ENCODE assay signal across 8 mouse cellular contexts in the genomic region with DNA sequence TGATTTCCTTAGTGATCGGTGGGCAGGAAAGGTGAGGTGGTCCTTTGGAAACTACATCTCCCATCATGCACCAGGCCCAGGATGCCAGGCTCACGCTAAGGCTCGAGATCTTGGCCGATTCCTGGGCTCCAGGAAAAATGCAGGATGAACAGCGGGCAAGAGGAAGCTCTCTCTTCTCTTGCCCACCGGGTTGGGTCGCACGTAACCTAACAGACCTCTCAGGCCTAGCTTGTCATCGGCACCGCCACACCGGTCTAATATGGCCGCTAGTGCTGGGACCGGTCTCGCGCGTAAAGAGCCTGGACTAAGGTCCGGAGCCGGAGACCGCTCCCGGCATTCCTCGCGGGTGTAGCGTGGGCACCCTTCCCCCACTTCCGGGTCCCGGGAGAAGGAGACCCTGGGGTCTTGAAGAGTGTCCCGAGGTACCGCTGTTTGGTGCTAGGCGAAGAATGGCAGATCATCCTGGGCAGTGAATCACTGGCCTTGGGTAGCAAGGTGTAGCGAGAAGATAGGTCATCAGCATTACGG. TPM values are rescaled to one million over a fixed set of nuclear protein-coding genes. Genes with fewer than 3 reads are reported as not detected.
DNase-seq lines count a peak whose midpoint lies in the region; ATAC-seq and TF ChIP-seq lines count a peak whose summit lies in the region.

A gene (plus strand): TSS at position 81 of the 528 bp plus-strand sequence.

- DNase-seq in left cerebral cortex, adult 18-20 months (ENCODE audit: low spot score in 2 of 2): peak; percentile 75 to 86
- no peak for DNase-seq in left cerebral cortex, adult 11 months (ENCODE audit: low spot score)
- peak; percentile 93 for DNase-seq in embryo, embryonic 11 days
- DNase-seq in spleen, postnatal 14 days (ENCODE audit: low spot score in 2 of 2): peak; percentile 38 to 48

- peak within 1 kb of the TSS; percentile 69 for H3K4me2 ChIP-seq in intestine, postnatal 0 days (replicated peaks; ENCODE audit: low read depth)
- peak within 1 kb of the TSS; percentile 70 for H3K4me2 ChIP-seq in limb, embryonic 12.5 days
- H3K4me2 ChIP-seq in midbrain, embryonic 13.5 days (replicated peaks): peak within 1 kb of the TSS; percentile 76

- no peaks in the 10 kb centered on the region for H3K27me3 ChIP-seq in intestine, postnatal 0 days (replicated peaks; ENCODE audit: control insufficient read depth, insufficient read depth, low read length)
- H3K27me3 ChIP-seq in limb, embryonic 12.5 days: peaks cover 3% of the 10 kb centered on the region; the same call in 1 of the 2 replicates
- H3K27me3 ChIP-seq in midbrain, embryonic 13.5 days: 0 out of 2 replicates have a peak, but pooled peaks cover 4% of the 10 kb centered on the region

- peak within 1 kb of the TSS; percentile 66 for H3K4me3 ChIP-seq in intestine, postnatal 0 days (ENCODE audit: low read depth, low read length)
- H3K4me3 ChIP-seq in limb, embryonic 12.5 days (replicated peaks): peak within 1 kb of the TSS; percentile 61
- H3K4me3 ChIP-seq in midbrain, embryonic 13.5 days (replicated peaks): peak within 1 kb of the TSS; percentile 64

- H3K9me3 ChIP-seq in intestine, postnatal 0 days (ENCODE audit: control insufficient read depth): no peaks in the 10 kb centered on the region
- no peaks in the 10 kb centered on the region for H3K9me3 ChIP-seq in limb, embryonic 12.5 days
- H3K9me3 ChIP-seq in midbrain, embryonic 13.5 days: no peaks in the 10 kb centered on the region

- H3K27ac ChIP-seq in intestine, postnatal 0 days (ENCODE audit: low read depth, low read length): peak within 1 kb of the TSS; percentile 51
- peak within 1 kb of the TSS; percentile 62; the same call in 1 of the 2 replicates for H3K27ac ChIP-seq in limb, embryonic 12.5 days
- H3K27ac ChIP-seq in midbrain, embryonic 13.5 days: peak within 1 kb of the TSS; percentile 95

- 0 out of 2 replicates have a peak, but pooled peaks cover 6% of the 10 kb centered on the region for H3K4me1 ChIP-seq in intestine, postnatal 0 days (replicated peaks; ENCODE audit: control insufficient read depth, insufficient read depth, low read length)
- H3K4me1 ChIP-seq in limb, embryonic 12.5 days (replicated peaks): peaks cover 29% of the 10 kb centered on the region
- peaks cover 54% of the 10 kb centered on the region for H3K4me1 ChIP-seq in midbrain, embryonic 13.5 days (replicated peaks)

- 1% methylated on average over 30 of the region's 30 CpGs for WGBS in intestine, postnatal 0 days
- WGBS in limb, embryonic 12.5 days: under 1% methylated on average over 30 of the region's 30 CpGs
- WGBS in midbrain, embryonic 13.5 days: under 1% methylated on average over 30 of the region's 30 CpGs

- TF ChIP-seq CTCF in intestine, postnatal 0 days (IDR thresholded peaks at IDR 0.05; ENCODE audit: low read depth): no peak

- ATAC-seq in granulocyte monocyte progenitor cell, adult 5-6 weeks (replicated peaks; ENCODE audit: poor library complexity, severe bottlenecking): peak; percentile 51
- peak; percentile 55 for ATAC-seq in intestine, postnatal 0 days
- ATAC-seq in limb, embryonic 12.5 days (ENCODE audit: insufficient number of reproducible peaks, insufficient read depth, low FRiP score, low TSS enrichment, low read depth): peak; percentile 27; the same call in 1 of the 2 replicates
- ATAC-seq in midbrain, embryonic 13.5 days: peak; percentile 62

- peak within 1 kb of the TSS; percentile 73 for H3K9ac ChIP-seq in intestine, postnatal 0 days (ENCODE audit: low read depth, low read length)
- peak within 1 kb of the TSS; percentile 54 for H3K9ac ChIP-seq in limb, embryonic 12.5 days (replicated peaks)
- H3K9ac ChIP-seq in midbrain, embryonic 13.5 days (replicated peaks): peak within 1 kb of the TSS; percentile 82

- peaks cover 15% of the 10 kb centered on the region for H3K36me3 ChIP-seq in intestine, postnatal 0 days (ENCODE audit: control insufficient read depth, insufficient read depth)
- peaks cover 26% of the 10 kb centered on the region for H3K36me3 ChIP-seq in limb, embryonic 12.5 days
- 0 out of 2 replicates have a peak, but pooled peaks cover 7% of the 10 kb centered on the region for H3K36me3 ChIP-seq in midbrain, embryonic 13.5 days

RNA-seq across cellular contexts. Expression of the gene that starts here (rescaled TPM):
- 10 to 100 TPM; 22.9 to 23.1 TPM for total RNA-seq in left cerebral cortex, adult 18-20 months (2021)
- 11.9 and 16.2 TPM in 2 replicates for total RNA-seq in granulocyte monocyte progenitor cell, adult 5-6 weeks (2014; fragmentation: Nextera tagmentation)
- 10.0 and 13.0 TPM in 2 replicates for total RNA-seq in granulocyte monocyte progenitor cell, adult 5-6 weeks (2017)
- 7.5 and 8.8 TPM in 2 replicates for polyA plus RNA-seq in intestine, postnatal 0 days (2015; fragmentation: Nextera tagmentation; extraction: Ambion mirVana)
- polyA plus RNA-seq in limb, embryonic 12.5 days (2016; fragmentation: Nextera tagmentation; extraction: Ambion mirVana): 24.0 and 24.2 TPM in 2 replicates
- 32.1 and 35.0 TPM in 2 replicates for polyA plus RNA-seq in midbrain, embryonic 13.5 days (2015; fragmentation: Nextera tagmentation; extraction: Ambion mirVana)
